Mouse (Mus musculus): ENCODE results near the gene Hspe1.

Gene Hspe1

DNA sequence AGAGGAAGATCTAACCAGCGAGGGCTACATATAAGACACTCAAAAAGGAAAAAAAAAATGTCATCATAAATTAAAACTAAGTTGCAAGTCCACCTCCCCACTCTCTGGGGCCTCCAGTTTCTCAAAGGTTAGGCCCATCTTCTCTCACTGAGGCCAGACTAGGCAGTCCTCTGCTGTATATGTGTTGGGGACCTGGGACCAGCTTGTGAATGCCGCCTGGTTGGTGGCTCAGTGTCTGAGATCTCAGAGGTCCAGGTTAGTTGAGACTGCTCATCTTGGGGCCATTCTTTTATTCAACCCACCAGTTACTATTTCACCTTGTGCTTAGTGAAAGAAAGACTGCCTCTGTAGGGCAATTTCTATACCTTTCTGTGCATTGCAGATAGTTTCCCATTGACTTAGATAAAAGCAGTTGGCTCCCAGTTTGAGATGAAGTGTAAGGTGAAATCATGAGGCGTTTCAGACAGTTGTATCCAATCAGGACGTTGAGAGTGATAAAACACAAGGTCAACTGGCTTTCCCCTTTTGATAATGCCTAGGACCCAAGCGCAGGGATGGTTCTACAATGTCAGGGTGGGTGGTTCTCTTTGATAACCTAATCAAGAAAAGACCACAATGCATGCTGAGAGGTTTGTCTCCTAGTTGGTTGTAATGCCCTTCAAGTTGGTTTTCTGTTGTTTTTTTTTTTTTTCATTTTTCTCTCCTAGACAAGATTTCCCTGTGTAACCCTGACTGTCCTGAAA, 12.1 kb upstream of the Hspe1 start:
- Histone ChIP-seq H3K36me3 (ENCODE audit: insufficient read depth, low read length) (peaks cover 68% of the 10 kb centered on the region), H3K4me1 (replicated peaks; ENCODE audit: low read depth, low read length) (peaks cover 36% of the 10 kb centered on the region), H3K27me3 (ENCODE audit: insufficient read depth, low read length) (no peaks in the 10 kb centered on the region), H3K9me3 (ENCODE audit: low read length) (no peaks in the 10 kb centered on the region), H3K4me3 (replicated peaks; ENCODE audit: low read length) (no peak overlapping the region)
- TF ChIP-seq CTCF (conservative IDR thresholded peaks at IDR 0.05; ENCODE audit: low read length) (no peak), POU5F1 (IDR thresholded peaks at IDR 0.05; ENCODE audit: borderline replicate concordance, low read length) (no peak), NANOG (IDR thresholded peaks at IDR 0.05; ENCODE audit: borderline replicate concordance, low read length) (no peak)

DNA sequence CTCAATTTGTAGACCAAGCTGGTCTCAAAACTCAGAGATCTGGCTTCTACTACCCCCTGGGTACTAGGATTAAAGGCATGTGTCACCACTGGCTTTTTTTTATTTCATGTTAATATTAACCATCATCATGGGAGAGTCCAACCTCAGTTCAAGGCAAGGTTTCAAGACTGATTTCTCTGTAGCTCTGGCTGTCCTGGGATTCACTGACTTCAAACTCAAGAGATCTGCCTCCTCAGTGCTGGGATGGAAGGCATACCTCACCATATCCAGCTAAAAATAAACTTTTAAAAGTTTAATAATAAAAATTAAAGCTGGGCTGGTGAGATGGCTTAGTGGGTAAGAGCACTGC, 11.6 kb upstream of the Hspe1 start:
- H3K4me3 ChIP-seq (replicated peaks; ENCODE audit: low read length) = no peak overlapping the region
- H3K27me3 ChIP-seq (ENCODE audit: insufficient read depth, low read length) = no peaks in the 10 kb centered on the region
- peaks cover 40% of the 10 kb centered on the region for H3K4me1 ChIP-seq (replicated peaks; ENCODE audit: low read depth, low read length)
- H3K9me3 ChIP-seq (ENCODE audit: low read length) = no peaks in the 10 kb centered on the region
- TF ChIP-seq POU5F1 (IDR thresholded peaks at IDR 0.05; ENCODE audit: borderline replicate concordance, low read length) = no peak
- no peak for TF ChIP-seq NANOG (IDR thresholded peaks at IDR 0.05; ENCODE audit: borderline replicate concordance, low read length)
- TF ChIP-seq CTCF (conservative IDR thresholded peaks at IDR 0.05; ENCODE audit: low read length) = no peak
- H3K36me3 ChIP-seq (ENCODE audit: insufficient read depth, low read length) = peaks cover 69% of the 10 kb centered on the region

DNA sequence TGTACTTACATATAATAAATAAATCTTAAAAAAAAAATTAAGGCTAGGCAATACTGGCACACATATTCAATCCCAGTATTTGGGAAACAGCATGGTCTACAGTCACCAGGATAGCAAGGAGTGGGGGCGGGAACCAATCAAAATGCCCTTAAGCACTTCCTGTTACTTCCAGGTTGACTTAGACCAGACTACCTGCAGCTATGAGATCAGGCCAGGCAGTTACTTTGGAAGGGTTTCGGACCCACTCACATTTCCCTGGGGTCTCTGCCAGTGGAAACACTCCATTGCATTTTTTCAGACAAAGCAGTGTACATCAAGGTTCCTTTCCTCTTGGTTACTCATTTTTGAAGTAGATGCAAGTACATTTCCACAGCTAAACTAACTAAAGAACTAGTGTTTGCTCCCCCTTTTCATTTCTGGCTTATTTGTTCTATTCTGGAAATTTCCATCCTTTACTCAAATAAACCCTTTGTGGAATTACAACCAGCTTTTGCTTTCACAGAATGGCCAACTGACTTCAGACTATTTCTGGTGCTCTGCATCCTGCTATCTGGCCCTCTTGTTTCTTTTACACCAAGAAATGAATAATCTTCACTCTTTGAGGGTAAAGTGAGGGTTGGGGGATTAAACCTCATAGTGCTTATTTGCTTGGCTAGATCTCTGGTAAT, 10.9 kb upstream of the Hspe1 start:
- peaks cover 69% of the 10 kb centered on the region for H3K36me3 ChIP-seq (ENCODE audit: insufficient read depth, low read length)
- no peak for TF ChIP-seq POU5F1 (IDR thresholded peaks at IDR 0.05; ENCODE audit: borderline replicate concordance, low read length)
- TF ChIP-seq CTCF (conservative IDR thresholded peaks at IDR 0.05; ENCODE audit: low read length) = no peak
- peaks cover 40% of the 10 kb centered on the region for H3K4me1 ChIP-seq (replicated peaks; ENCODE audit: low read depth, low read length)
- no peaks in the 10 kb centered on the region for H3K9me3 ChIP-seq (ENCODE audit: low read length)
- H3K4me3 ChIP-seq (replicated peaks; ENCODE audit: low read length) = no peak overlapping the region
- no peaks in the 10 kb centered on the region for H3K27me3 ChIP-seq (ENCODE audit: insufficient read depth, low read length)

DNA sequence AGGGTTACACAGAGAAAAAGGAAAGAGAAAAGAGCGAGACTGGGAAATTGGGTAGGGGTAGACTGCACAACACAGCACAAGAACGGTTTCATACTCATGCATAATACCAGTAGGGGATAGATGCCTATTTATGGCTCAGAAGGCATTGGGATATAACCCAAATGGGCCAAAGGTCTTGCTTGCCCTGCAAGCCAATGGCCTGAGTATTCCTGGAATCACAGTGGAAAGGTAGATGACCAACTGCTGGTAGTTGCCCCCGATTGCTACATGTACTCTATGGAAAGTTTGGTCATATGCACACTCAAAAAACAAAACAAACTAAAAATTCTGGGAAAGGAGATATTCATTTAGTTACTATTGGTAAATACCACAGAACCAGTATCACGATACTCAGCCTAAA, 8.3 kb upstream of the Hspe1 start:
- TF ChIP-seq POU5F1 (IDR thresholded peaks at IDR 0.05; ENCODE audit: borderline replicate concordance, low read length) = no peak
- TF ChIP-seq CTCF (conservative IDR thresholded peaks at IDR 0.05; ENCODE audit: low read length) = no peak
- TF ChIP-seq NANOG (IDR thresholded peaks at IDR 0.05; ENCODE audit: borderline replicate concordance, low read length) = no peak
- Histone ChIP-seq H3K4me3 (replicated peaks; ENCODE audit: low read length) (no peak overlapping the region), H3K27me3 (ENCODE audit: insufficient read depth, low read length) (no peaks in the 10 kb centered on the region), H3K4me1 (replicated peaks; ENCODE audit: low read depth, low read length) (peaks cover 65% of the 10 kb centered on the region), H3K9me3 (ENCODE audit: low read length) (no peaks in the 10 kb centered on the region), H3K36me3 (ENCODE audit: insufficient read depth, low read length) (peaks cover 84% of the 10 kb centered on the region)

GRCm38 (mm10) chr1:55082106-55082505, 5.8 kb upstream of the Hspe1 start:
- Histone ChIP-seq H3K4me3 (replicated peaks; ENCODE audit: low read length) (no peak overlapping the region; the same call in 1 of the 2 replicates), H3K27me3 (ENCODE audit: insufficient read depth, low read length) (no peaks in the 10 kb centered on the region), H3K36me3 (ENCODE audit: insufficient read depth, low read length) (peaks cover 94% of the 10 kb centered on the region), H3K9me3 (ENCODE audit: low read length) (no peaks in the 10 kb centered on the region), H3K4me1 (replicated peaks; ENCODE audit: low read depth, low read length) (peaks cover 55% of the 10 kb centered on the region)
- TF ChIP-seq POU5F1 (IDR thresholded peaks at IDR 0.05; ENCODE audit: borderline replicate concordance, low read length) = no peak
- TF ChIP-seq CTCF (conservative IDR thresholded peaks at IDR 0.05; ENCODE audit: low read length) = 0 out of 2 replicates have a peak, but pooled peaks have one; percentile 14

DNA sequence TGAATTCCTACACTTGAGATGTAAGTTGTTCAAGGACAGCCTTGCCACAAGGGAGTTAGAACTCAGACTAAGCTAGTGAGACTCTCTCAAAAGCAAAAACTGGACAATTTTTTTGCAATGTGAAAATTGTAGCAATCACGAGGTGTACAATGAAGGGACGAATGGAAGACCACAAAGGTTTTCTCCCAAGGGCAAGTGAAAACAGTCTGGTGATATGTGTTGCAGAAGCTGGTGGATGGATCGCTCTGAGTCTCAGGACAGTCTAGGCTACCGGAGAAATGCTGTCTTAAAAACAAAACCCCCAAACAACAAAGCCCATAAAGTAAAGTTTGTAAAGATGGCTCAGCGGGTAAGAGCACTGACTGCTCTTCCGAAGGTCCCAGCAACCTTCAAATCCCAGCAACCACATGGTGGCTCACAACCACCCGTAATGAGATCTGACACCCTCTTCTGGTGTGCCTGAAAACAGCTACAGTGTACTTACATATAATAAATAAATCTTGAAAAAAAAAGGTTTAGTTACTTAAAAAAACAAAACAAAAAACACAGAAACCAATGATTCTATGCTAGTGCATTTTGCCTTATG, 2.1 kb upstream of the Hspe1 start:
- Histone ChIP-seq H3K4me3 (replicated peaks; ENCODE audit: low read length) (peak overlapping the region; percentile 99), H3K4me1 (replicated peaks; ENCODE audit: low read depth, low read length) (peaks cover 62% of the 10 kb centered on the region), H3K9me3 (ENCODE audit: low read length) (no peaks in the 10 kb centered on the region), H3K27me3 (ENCODE audit: insufficient read depth, low read length) (no peaks in the 10 kb centered on the region), H3K36me3 (ENCODE audit: insufficient read depth, low read length) (peaks cover 81% of the 10 kb centered on the region)
- TF ChIP-seq NANOG (IDR thresholded peaks at IDR 0.05; ENCODE audit: borderline replicate concordance, low read length) (no peak), CTCF (conservative IDR thresholded peaks at IDR 0.05; ENCODE audit: low read length) (no peak), POU5F1 (IDR thresholded peaks at IDR 0.05; ENCODE audit: borderline replicate concordance, low read length) (no peak)

GRCm38 (mm10) chr1:55086868-55087400, 998 bp upstream of the Hspe1 start:
- Histone ChIP-seq H3K4me3 (replicated peaks; ENCODE audit: low read length) (peak overlapping the region; percentile 99), H3K4me1 (replicated peaks; ENCODE audit: low read depth, low read length) (peaks cover 68% of the 10 kb centered on the region), H3K27me3 (ENCODE audit: insufficient read depth, low read length) (no peaks in the 10 kb centered on the region), H3K36me3 (ENCODE audit: insufficient read depth, low read length) (peaks cover 81% of the 10 kb centered on the region), H3K9me3 (ENCODE audit: low read length) (no peaks in the 10 kb centered on the region)
- no peak for TF ChIP-seq POU5F1 (IDR thresholded peaks at IDR 0.05; ENCODE audit: borderline replicate concordance, low read length)
- TF ChIP-seq CTCF (conservative IDR thresholded peaks at IDR 0.05; ENCODE audit: low read length) = no peak
- no peak for TF ChIP-seq NANOG (IDR thresholded peaks at IDR 0.05; ENCODE audit: borderline replicate concordance, low read length)

GRCm38 (mm10) chr1:55087401-55087904, 479 bp upstream of the Hspe1 start:
- H3K27me3 ChIP-seq (ENCODE audit: insufficient read depth, low read length) = no peaks in the 10 kb centered on the region
- no peaks in the 10 kb centered on the region for H3K9me3 ChIP-seq (ENCODE audit: low read length)
- peak overlapping the region; percentile 99 for H3K4me3 ChIP-seq (replicated peaks; ENCODE audit: low read length)
- peaks cover 66% of the 10 kb centered on the region for H3K4me1 ChIP-seq (replicated peaks; ENCODE audit: low read depth, low read length)
- H3K36me3 ChIP-seq (ENCODE audit: insufficient read depth, low read length) = peaks cover 81% of the 10 kb centered on the region
- TF ChIP-seq POU5F1 (IDR thresholded peaks at IDR 0.05; ENCODE audit: borderline replicate concordance, low read length) = no peak
- no peak for TF ChIP-seq CTCF (conservative IDR thresholded peaks at IDR 0.05; ENCODE audit: low read length)
- TF ChIP-seq NANOG (IDR thresholded peaks at IDR 0.05; ENCODE audit: borderline replicate concordance, low read length) = no peak
